Mouse (Mus musculus): ENCODE data around the gene Slc12a6. TPM values are rescaled to one million over a fixed set of nuclear protein-coding genes. Genes with fewer than 3 reads are reported as not detected.

Slc12a6 gene
- total RNA-seq (2023): 100 to 1,000 TPM; 182 to 212 TPM

GRCm38 (mm10) chr2:112265448-112266241, at the start of gene Slc12a6:
Gene Slc12a6, plus strand, starts transcription at chr2:112265825.

GRCm38 (mm10) chr2:112239212-112239934, 26.3 kb upstream of the Slc12a6 start, which contains the start of gene Lpcat4:
Gene Lpcat4, plus strand, starts transcription at chr2:112239468.

GRCm38 (mm10) chr2:112259241-112259962, 6.2 kb upstream of the Slc12a6 start, which contains the start of gene Nutm1:
Gene Nutm1, minus strand, starts transcription at chr2:112259291.

GRCm38 (mm10) chr2:112261748-112262653, 3.6 kb upstream of the Slc12a6 start, which contains the start of gene Nop10:
Gene Nop10, plus strand, starts transcription at chr2:112261926.

GRCm38 (mm10) chr2:112266242-112266592, 592 bp downstream of the Slc12a6 start, which contains the start of gene Gm21985:
Gene Gm21985, plus strand, starts transcription at chr2:112266314.

GRCm38 (mm10) chr2:112367726-112368673, 102.4 kb downstream of the Slc12a6 start, which contains the start of gene Emc4:
Gene Emc4, minus strand, starts transcription at chr2:112368027.

GRCm38 (mm10) chr2:112378973-112379898, 113.6 kb downstream of the Slc12a6 start, which contains the start of gene Katnbl1:
Gene Katnbl1, plus strand, starts transcription at chr2:112379211.

Other genes with a start within 250 kb of the Slc12a6 start
- gene Olfr1311, start 241.4 kb upstream of the Slc12a6 start, total RNA-seq (2023): not detected
- gene Olfr1312, start 215.6 kb upstream of the Slc12a6 start, total RNA-seq (2023): not detected
- not detected for gene Olfr1313, start 188.0 kb upstream of the Slc12a6 start, total RNA-seq (2023)
- gene Olfr1314, start 169.0 kb upstream of the Slc12a6 start, total RNA-seq (2023): not detected
- not detected for gene Olfr1315-ps1, start 150.4 kb upstream of the Slc12a6 start, total RNA-seq (2023)
- not detected for gene Olfr1316, start 130.8 kb upstream of the Slc12a6 start, total RNA-seq (2023)
- gene Olfr1317, start 125.5 kb upstream of the Slc12a6 start, total RNA-seq (2023): not detected
- gene Olfr1318, start 111.6 kb upstream of the Slc12a6 start, total RNA-seq (2023): not detected
- gene Lpcat4, start 26.4 kb upstream of the Slc12a6 start, total RNA-seq (2023): 10 to 100 TPM; 63.2 to 79.0 TPM
- gene Nutm1, start 6.5 kb upstream of the Slc12a6 start, total RNA-seq (2023): not detected
- 10 to 100 TPM; 19.7 to 26.5 TPM for gene Nop10, start 3.9 kb upstream of the Slc12a6 start, total RNA-seq (2023)
- not detected for gene Gm21985, start 489 bp downstream of the Slc12a6 start, total RNA-seq (2023)
- 10 to 100 TPM; 17.2 to 23.2 TPM for gene Emc4, start 102.2 kb downstream of the Slc12a6 start, total RNA-seq (2023)
- 1 to 10 TPM; 6.8 to 7.0 TPM for gene Katnbl1, start 113.4 kb downstream of the Slc12a6 start, total RNA-seq (2023)
- 1 to 10 TPM; 8.0 to 8.7 TPM for gene Emc7, start 189.2 kb downstream of the Slc12a6 start, total RNA-seq (2023)
- gene Chrm5, start 214.9 kb downstream of the Slc12a6 start, total RNA-seq (2023): not detected
- 1 to 10 TPM; 5.6 to 8.1 TPM for gene Aven, start 227.1 kb downstream of the Slc12a6 start, total RNA-seq (2023)